Mouse (Mus musculus) midbrain, embryonic 14.5 days (tissue): ENCODE measurements around the gene Fgfr2. TPM values are rescaled to one million over a fixed set of nuclear protein-coding genes. Genes with fewer than 3 reads are reported as not detected.

Source experiments
- ATAC-seq: fragments of 200-750 bp; cut with Nextera tagmentation; 2 replicates; pipeline ENCODE4 v1.8.0; 2017; ENCODE audit warnings: moderate number of reproducible peaks, moderate library complexity; ENCODE audit not compliant: low FRiP score, low TSS enrichment
- DNase-seq: peaks from one replicate; pipeline ENCODE4 v3.0.0-alpha.2; 2015
- H3K27ac ChIP-seq: fragments of 300-500 bp; sonication (generic); replicated peaks from 2 replicates; pipeline ENCODE4 v1.5.1; 2014; ENCODE audit warnings: mild to moderate bottlenecking, low read depth, low read length, moderate library complexity
- H3K27me3 ChIP-seq: fragments of 300-500 bp; sonication (generic); 2 replicates; pipeline ENCODE4 v1.6.1; 2014; ENCODE audit warnings: low read length, control low read depth, mixed read lengths; ENCODE audit not compliant: control insufficient read depth, insufficient read depth
- H3K36me3 ChIP-seq: fragments of 300-500 bp; sonication (generic); 2 replicates; pipeline ENCODE4 v1.6.1; 2014; ENCODE audit warnings: low read length, control low read depth; ENCODE audit not compliant: control insufficient read depth, insufficient read depth
- H3K4me1 ChIP-seq: fragments of 300-500 bp; sonication (generic); 2 replicates; pipeline ENCODE4 v1.6.1; 2014; ENCODE audit warnings: mild to moderate bottlenecking, antibody characterized with exemption, low read length, control low read depth; ENCODE audit not compliant: control insufficient read depth, insufficient read depth
- H3K4me2 ChIP-seq: fragments of 300-500 bp; sonication (generic); 2 replicates; pipeline ENCODE4 v1.6.1; 2014; ENCODE audit warnings: mild to moderate bottlenecking, low read length, moderate library complexity
- H3K4me3 ChIP-seq: fragments of 300-500 bp; sonication (generic); replicated peaks from 2 replicates; pipeline ENCODE4 v1.5.1; 2014; ENCODE audit warnings: low read depth, low read length
- H3K9ac ChIP-seq: fragments of 300-500 bp; sonication (generic); replicated peaks from 2 replicates; pipeline ENCODE4 v1.6.1; 2014; ENCODE audit warnings: mild to moderate bottlenecking, low read length, moderate library complexity
- H3K9me3 ChIP-seq: fragments of 300-500 bp; sonication (generic); 2 replicates; pipeline ENCODE4 v1.6.1; 2016; ENCODE audit warnings: low read length, control low read depth, mixed read lengths; ENCODE audit not compliant: control insufficient read depth
- WGBS: fragments of 180-500 bp; shearing (Covaris S2); extraction: QIAGEN DNeasy Blood & Tissue Kit; methylation state at CpG from one replicate; pipeline ENCODE4 v1.1.7; 2014; 5-methylcytosine and 5-hydroxymethylcytosine counted together
- polyA plus RNA-seq: library from polyadenylated mRNA; unstranded; fragments of >200 nt; fragmentation: Nextera tagmentation; extraction: Ambion mirVana; gene quantifications from 2 replicates; pipeline ENCODE4 v1.2.1, GENCODE M21; 2014

The Fgfr2 gene
- polyA plus RNA-seq, 1 experiment from 2014 or later: 28.1 TPM

DNA sequence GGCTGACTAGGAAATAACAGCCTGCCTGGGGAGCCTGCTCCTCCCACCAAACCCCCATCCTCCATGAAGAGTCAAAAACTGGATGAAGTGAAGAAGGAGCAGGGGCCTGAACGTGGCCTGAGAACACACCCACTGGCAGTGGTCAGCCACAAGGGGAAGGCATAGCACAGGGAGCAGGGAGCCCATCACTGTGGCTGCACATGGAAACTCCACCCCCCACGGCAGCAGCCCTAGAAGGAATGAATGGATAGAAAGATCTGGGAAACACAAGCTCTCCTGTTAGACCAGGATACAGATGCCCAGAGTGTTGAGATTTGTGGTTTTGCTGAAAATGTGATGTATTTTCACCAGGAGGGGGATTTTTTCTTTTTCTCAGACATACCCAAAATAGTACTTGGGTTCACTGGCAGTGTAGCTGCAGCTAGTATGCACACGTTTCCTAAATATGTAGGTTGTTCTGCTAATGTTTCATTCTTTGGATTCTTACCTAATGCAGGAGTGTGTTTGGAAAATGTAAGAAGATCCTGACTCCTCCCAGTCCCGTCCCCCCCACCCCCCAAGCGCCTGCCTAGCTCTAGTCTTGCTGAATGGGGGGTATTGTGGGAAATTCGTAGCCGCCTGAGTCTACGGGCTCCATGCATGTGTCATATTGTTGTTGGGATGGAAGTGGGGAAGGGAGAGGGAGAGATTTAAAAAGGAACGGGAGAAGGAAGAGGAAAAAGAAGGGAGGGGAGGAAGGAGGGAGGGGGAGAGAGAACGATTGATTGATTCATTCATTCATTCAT lies 749.4 kb downstream of the Fgfr2 start:
- no peak overlapping the region for H3K9ac ChIP-seq
- H3K27me3 ChIP-seq: no peaks in the 10 kb centered on the region
- peaks cover 23% of the 10 kb centered on the region for H3K4me1 ChIP-seq
- 68% methylated on average over 10 of the region's 10 CpGs for WGBS
- no peak for ATAC-seq
- H3K4me2 ChIP-seq: no peak overlapping the region
- no peaks in the 10 kb centered on the region for H3K36me3 ChIP-seq
- H3K4me3 ChIP-seq: no peak overlapping the region
- peak; percentile 26 for DNase-seq
- no peaks in the 10 kb centered on the region for H3K9me3 ChIP-seq
- no peak overlapping the region for H3K27ac ChIP-seq

DNA sequence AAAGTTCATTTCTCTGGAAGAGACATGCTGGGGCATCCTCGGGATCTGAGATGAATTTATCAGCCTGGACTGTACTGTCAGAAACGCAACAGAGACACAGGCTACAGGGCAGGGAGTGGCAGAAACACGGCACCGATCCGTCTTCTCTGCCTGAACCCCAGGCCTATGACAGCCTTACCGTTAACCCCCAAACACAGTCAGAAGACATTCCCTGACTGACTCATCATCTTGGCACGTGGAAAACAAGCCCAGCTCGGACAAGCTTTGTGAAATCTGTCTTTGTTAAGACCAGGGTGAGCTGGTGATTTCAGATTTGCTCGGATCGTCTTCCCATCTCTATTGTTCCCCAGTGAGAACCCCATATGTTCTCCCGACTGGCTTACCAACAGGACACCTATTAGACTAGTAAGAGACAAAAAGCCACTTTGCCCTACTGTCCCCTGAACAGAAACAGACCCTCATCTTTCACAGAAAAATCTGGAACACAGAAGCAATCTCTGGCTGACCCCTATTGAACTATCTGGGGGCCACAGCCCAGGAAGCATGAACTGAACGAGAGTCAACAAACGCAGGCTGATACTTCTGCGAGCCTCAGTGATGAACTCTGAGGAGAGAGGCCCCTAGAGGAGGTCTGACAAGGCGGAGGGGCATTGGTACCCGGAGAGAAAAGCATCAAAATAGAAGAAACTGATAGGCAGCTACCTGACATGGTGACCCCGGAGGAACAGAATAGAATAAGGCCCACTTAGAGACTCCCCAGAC lies 750.2 kb downstream of the Fgfr2 start:
- no peak; the same call in 1 of the 2 replicates for ATAC-seq
- Histone ChIP-seq H3K36me3 (no peaks in the 10 kb centered on the region), H3K4me1 (peaks cover 23% of the 10 kb centered on the region), H3K27me3 (no peaks in the 10 kb centered on the region), H3K27ac (peak overlapping the region; percentile 65), H3K4me2 (no peak overlapping the region; the same call in 1 of the 2 replicates), H3K4me3 (no peak overlapping the region), H3K9ac (no peak overlapping the region), H3K9me3 (no peaks in the 10 kb centered on the region)
- peak; percentile 48 for DNase-seq
- whole genome bisulfite sequencing: 25% methylated on average over 17 of the region's 17 CpGs

DNA sequence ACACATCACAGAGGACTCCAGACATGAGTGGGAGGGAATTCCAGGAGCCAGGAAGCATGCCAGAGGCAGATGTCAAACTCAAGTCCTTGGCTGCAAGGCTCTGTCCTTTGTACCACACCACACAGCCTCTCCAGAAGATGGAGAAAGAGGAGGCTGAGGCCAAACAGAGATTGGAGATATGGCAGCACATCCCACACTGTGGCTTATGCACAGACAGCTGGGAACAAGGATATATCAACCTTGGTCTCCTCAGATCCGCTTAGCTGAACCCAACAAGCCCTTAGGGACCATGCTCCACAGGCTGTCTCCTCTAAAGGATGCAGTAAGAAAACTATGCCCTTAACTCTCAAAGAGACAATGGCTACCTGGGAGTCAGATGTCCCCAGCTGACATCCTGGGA lies 751.3 kb downstream of the Fgfr2 start:
- H3K4me3 ChIP-seq: no peak overlapping the region
- H3K4me1 ChIP-seq: peaks cover 23% of the 10 kb centered on the region
- no peak overlapping the region for H3K4me2 ChIP-seq
- no peaks in the 10 kb centered on the region for H3K27me3 ChIP-seq
- no peak overlapping the region for H3K9ac ChIP-seq
- ATAC-seq (no peak), DNase-seq (no peak)
- H3K36me3 ChIP-seq: no peaks in the 10 kb centered on the region
- H3K27ac ChIP-seq: peak overlapping the region; percentile 52; the same call in 1 of the 2 replicates
- H3K9me3 ChIP-seq: no peaks in the 10 kb centered on the region
- whole genome bisulfite sequencing: 72% methylated on average over 1 of the region's 1 CpGs

DNA sequence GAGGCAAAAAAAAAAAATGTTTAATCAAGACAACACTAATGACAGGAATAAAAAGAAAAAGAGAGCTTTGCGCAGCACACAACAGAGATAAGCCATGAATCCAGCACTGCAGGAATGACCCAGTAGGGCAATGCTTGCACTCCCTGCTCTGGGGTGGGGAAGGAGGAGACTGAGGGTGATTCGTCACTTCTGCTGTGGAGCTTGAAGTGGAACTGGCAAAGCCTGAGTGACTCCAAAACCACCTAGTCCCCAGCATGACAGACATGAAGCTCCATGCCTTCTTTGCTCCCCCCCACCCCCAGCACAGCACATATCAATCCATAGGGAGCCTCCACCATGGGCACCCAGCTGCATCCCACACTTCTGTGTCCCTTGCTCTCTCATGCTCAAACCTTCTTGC lies 753.4 kb downstream of the Fgfr2 start:
- no peak for ATAC-seq
- Histone ChIP-seq H3K27ac (no peak overlapping the region), H3K27me3 (no peaks in the 10 kb centered on the region), H3K36me3 (no peaks in the 10 kb centered on the region), H3K4me1 (peaks cover 23% of the 10 kb centered on the region), H3K4me2 (no peak overlapping the region), H3K9me3 (no peaks in the 10 kb centered on the region), H3K9ac (no peak overlapping the region), H3K4me3 (no peak overlapping the region)
- DNase-seq: no peak
- WGBS: 76% methylated on average over 2 of the region's 2 CpGs

DNA sequence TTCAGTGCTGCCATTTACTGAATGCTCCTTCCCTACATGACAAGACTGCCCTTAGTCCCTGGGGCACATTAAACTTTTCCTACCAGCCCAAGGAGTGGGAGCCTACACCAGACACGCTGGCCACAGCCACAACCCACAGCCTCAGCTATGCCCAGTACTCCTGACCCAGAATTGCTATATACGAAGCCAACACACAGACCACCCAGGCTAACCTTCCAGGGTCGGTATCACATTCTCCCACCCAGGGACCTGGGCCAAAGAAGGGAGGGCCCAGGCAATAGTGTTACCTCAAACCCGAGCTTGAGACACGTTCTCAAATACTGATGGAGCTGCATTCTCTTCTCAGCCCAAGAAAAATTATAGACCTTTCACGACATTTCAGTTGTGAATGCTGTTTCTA lies 754.3 kb downstream of the Fgfr2 start:
- DNase-seq (no peak), ATAC-seq (no peak)
- no peaks in the 10 kb centered on the region for H3K9me3 ChIP-seq
- H3K27ac ChIP-seq: no peak overlapping the region
- H3K9ac ChIP-seq: no peak overlapping the region
- no peak overlapping the region for H3K4me3 ChIP-seq
- no peak overlapping the region for H3K4me2 ChIP-seq
- H3K27me3 ChIP-seq: no peaks in the 10 kb centered on the region
- H3K4me1 ChIP-seq: peaks cover 22% of the 10 kb centered on the region
- no peaks in the 10 kb centered on the region for H3K36me3 ChIP-seq
- 87% methylated on average over 6 of the region's 6 CpGs for WGBS

DNA sequence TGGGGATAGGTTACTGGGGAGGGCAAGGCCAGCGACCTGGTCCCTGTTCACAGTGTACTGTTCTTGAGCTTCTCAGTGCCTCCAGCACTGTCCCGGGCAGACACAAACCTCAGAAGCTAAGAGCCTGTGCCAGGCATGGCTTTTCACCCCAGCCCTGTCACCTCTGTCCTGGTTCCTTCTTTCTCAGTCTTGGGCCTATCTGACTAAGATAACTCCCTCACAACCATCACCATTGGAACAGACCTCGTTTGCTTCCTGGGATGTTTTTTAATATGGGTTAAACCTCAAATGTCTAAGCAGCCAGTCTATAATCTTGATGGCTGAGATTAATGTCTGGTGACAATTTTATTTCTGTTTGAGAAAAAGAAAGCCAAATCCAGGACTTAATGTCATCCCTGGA lies 755.8 kb downstream of the Fgfr2 start:
- H3K4me2 ChIP-seq: no peak overlapping the region
- H3K27me3 ChIP-seq: no peaks in the 10 kb centered on the region
- no peaks in the 10 kb centered on the region for H3K9me3 ChIP-seq
- H3K4me1 ChIP-seq: peaks cover 7% of the 10 kb centered on the region; the same call in 1 of the 2 replicates
- WGBS: 88% methylated on average over 3 of the region's 3 CpGs
- no peak overlapping the region for H3K4me3 ChIP-seq
- H3K27ac ChIP-seq: no peak overlapping the region
- DNase-seq: no peak
- H3K9ac ChIP-seq: no peak overlapping the region
- no peak for ATAC-seq
- no peaks in the 10 kb centered on the region for H3K36me3 ChIP-seq

DNA sequence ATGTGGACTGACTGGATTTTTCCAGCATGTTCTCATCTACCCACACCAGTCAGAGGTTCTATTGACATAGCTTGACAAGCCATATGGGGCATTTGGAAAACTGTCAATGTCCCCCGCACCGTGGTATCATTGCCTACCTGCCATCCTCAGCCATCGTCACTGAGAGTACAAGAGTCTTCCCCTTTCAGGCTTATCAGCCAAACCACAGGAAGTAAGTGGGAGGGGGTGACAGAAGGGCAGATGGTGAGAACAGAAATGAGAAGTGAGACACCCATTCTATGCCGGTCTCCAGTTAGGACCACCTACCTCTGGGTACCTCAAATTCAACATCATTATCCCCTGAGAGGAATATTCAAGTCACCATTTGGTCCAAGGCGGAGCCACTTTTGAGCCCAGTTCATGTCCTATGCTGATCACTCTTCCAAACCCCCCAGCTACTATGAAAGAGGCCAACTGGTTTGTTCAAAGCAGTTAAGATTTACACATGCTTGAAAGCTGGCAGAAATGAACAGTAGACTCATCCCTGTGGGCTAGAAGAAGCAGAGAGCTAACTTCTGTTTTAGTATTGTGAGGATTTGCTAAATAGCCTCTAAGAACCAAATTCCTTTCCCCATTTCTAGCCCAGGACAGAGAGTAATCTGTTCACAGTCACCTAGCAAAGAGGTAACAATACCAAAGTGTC lies 757.3 kb downstream of the Fgfr2 start:
- DNase-seq (no peak), ATAC-seq (no peak)
- Histone ChIP-seq H3K27me3 (no peaks in the 10 kb centered on the region), H3K27ac (no peak overlapping the region), H3K36me3 (no peaks in the 10 kb centered on the region), H3K9ac (no peak overlapping the region), H3K4me2 (no peak overlapping the region), H3K9me3 (no peaks in the 10 kb centered on the region), H3K4me3 (no peak overlapping the region), H3K4me1 (no peaks in the 10 kb centered on the region)
- WGBS: 94% methylated on average over 5 of the region's 5 CpGs

DNA sequence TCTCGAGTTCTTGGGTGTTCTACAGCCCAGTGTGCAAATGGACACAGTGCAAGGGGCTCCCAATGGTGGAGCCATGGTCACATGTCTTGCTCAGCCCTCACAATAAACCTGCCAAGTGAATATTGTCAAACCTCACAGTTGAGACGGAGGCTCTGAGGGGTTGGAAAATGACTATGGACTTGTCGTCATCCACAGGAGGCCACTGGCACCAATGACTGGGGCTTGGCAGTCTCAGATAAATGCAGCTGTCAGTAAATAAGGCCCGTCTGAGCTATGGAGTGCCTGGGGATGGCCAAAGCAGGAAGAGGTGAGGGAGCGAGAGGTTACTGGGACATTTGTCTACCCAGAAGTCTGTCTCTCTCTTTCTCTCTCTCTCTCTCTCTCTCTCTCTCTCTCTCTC lies 758.0 kb downstream of the Fgfr2 start:
- 90% methylated on average over 5 of the region's 5 CpGs for WGBS

More for the DNA sequence above, 758.0 kb downstream of the Fgfr2 start:
- H3K27me3 ChIP-seq: no peaks in the 10 kb centered on the region
- H3K4me1 ChIP-seq: no peaks in the 10 kb centered on the region
- no peaks in the 10 kb centered on the region for H3K9me3 ChIP-seq
- H3K27ac ChIP-seq: no peak overlapping the region
- H3K36me3 ChIP-seq: no peaks in the 10 kb centered on the region
- no peak overlapping the region for H3K4me2 ChIP-seq
- H3K4me3 ChIP-seq: no peak overlapping the region
- no peak for ATAC-seq
- H3K9ac ChIP-seq: no peak overlapping the region
- no peak for DNase-seq
